Mouse (Mus musculus): ENCODE results near the gene Zbtb7b. TPM values are rescaled to one million over a fixed set of nuclear protein-coding genes. Genes with fewer than 3 reads are reported as not detected.

Gene Zbtb7b
- polyA plus RNA-seq, 1 experiment, result 2.8 TPM

DNA sequence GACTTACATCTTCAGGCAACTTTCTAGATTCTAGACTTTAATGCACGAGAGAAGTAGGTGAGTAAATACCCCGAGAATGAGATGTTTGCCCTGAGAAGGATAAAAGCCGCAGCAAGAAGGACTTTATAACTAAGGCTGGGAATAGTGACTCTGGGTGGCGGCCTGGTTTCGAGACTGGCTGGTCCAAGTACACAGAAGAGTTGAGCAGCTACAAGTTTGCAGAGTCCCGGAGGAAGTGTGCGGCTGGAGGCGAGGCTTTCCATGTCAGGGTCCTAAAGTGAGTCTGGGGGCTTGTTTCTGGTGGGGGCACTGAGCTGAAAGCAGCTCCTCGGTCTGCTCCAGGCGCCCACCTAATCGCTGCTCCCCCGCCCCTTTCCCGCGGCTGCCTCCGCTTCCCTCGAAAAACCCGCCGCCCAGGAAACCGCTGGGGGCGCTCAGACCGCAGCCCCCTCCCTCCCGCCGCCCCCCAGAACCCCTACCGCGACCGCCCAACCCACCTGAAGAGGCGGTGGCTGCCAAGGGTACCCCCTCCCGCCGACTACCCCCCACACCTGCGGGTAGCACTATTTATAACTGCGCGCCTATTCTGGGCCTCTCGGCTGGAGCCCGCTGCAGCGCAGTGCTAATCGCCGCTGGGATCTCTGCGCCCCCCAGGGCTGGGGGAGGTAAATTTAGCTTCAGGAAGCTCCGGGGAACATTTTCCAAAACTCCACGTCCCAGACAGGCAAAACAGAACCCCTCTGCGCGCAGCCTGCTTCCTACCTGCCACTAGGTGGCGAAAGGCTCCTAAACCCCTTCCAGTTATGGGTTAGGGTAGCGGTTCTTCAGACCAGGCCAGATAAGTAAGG lies 1.5 kb upstream of the Zbtb7b start:
- TF ChIP-seq POLR2A (IDR thresholded peaks at IDR 0.05; ENCODE audit: borderline replicate concordance, extremely low read depth, insufficient read depth, insufficient read length, poor library complexity, severe bottlenecking) (no peak), CTCF (IDR thresholded peaks at IDR 0.05; ENCODE audit: borderline replicate concordance, extremely low read depth, insufficient read depth, insufficient read length) (peak; percentile 93)
- peak; percentile 83 for DNase-seq (ENCODE audit: low read depth)

DNA sequence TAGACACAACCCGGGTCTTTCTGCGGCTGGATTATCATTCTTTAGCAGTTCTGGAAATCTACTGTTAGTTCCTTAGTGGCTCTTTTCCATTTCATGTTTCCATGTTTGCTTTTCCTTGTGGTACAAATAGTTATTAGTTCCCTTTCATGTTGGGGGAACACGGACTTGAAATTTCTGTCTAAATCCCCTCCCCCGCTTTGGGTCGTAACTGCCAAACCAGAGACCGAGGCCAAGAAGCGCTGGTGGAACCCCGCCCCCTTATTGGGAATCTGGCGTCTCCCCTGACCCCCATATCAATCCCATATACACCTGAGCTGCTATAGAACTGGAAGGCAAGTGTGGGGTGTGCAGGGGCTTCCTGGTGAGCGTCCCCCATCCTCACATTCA lies 836 bp upstream of the Zbtb7b start:
- DNase-seq (ENCODE audit: low read depth), result no peak
- TF ChIP-seq POLR2A (IDR thresholded peaks at IDR 0.05; ENCODE audit: borderline replicate concordance, extremely low read depth, insufficient read depth, insufficient read length, poor library complexity, severe bottlenecking) (no peak), CTCF (IDR thresholded peaks at IDR 0.05; ENCODE audit: borderline replicate concordance, extremely low read depth, insufficient read depth, insufficient read length) (no peak)

DNA sequence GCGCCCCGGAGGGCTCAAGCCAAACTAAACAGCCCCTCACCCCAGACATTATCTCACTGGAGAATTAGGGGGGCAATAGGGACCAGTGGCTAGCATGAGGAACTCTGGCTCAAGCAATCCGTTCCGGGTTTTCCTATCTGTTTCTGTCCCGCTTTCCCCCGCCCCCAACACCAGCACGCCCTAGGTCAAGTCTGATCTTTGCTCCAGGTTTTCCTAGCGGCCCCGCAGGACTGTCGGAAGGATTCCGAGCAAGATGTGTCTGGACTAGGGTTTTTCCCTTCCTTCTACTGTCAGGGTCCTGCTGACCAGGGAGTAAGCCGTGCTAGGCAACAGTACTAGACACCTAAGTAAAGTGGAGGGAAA lies 299 bp upstream of the Zbtb7b start:
- DNase-seq (ENCODE audit: low read depth), result peak; percentile 92
- TF ChIP-seq POLR2A (IDR thresholded peaks at IDR 0.05; ENCODE audit: borderline replicate concordance, extremely low read depth, insufficient read depth, insufficient read length, poor library complexity, severe bottlenecking) (no peak), CTCF (IDR thresholded peaks at IDR 0.05; ENCODE audit: borderline replicate concordance, extremely low read depth, insufficient read depth, insufficient read length) (no peak)

GRCm38 (mm10) chr3:89393605-89394004 lies 971 bp downstream of the Zbtb7b start:
- TF ChIP-seq CTCF (IDR thresholded peaks at IDR 0.05; ENCODE audit: borderline replicate concordance, extremely low read depth, insufficient read depth, insufficient read length) (no peak), POLR2A (IDR thresholded peaks at IDR 0.05; ENCODE audit: borderline replicate concordance, extremely low read depth, insufficient read depth, insufficient read length, poor library complexity, severe bottlenecking) (peak; percentile 43; the same call in 1 of the 2 replicates)
- peak; percentile 98 for DNase-seq (ENCODE audit: low read depth)

- peak; percentile 11 for DNase-seq (ENCODE audit: low read depth)
- TF ChIP-seq CTCF (IDR thresholded peaks at IDR 0.05; ENCODE audit: borderline replicate concordance, extremely low read depth, insufficient read depth, insufficient read length), result no peak
- TF ChIP-seq POLR2A (IDR thresholded peaks at IDR 0.05; ENCODE audit: borderline replicate concordance, extremely low read depth, insufficient read depth, insufficient read length, poor library complexity, severe bottlenecking), result no peak
Observed at GRCm38 (mm10) chr3:89392871-89393311, 1.7 kb downstream of the Zbtb7b start.

DNA sequence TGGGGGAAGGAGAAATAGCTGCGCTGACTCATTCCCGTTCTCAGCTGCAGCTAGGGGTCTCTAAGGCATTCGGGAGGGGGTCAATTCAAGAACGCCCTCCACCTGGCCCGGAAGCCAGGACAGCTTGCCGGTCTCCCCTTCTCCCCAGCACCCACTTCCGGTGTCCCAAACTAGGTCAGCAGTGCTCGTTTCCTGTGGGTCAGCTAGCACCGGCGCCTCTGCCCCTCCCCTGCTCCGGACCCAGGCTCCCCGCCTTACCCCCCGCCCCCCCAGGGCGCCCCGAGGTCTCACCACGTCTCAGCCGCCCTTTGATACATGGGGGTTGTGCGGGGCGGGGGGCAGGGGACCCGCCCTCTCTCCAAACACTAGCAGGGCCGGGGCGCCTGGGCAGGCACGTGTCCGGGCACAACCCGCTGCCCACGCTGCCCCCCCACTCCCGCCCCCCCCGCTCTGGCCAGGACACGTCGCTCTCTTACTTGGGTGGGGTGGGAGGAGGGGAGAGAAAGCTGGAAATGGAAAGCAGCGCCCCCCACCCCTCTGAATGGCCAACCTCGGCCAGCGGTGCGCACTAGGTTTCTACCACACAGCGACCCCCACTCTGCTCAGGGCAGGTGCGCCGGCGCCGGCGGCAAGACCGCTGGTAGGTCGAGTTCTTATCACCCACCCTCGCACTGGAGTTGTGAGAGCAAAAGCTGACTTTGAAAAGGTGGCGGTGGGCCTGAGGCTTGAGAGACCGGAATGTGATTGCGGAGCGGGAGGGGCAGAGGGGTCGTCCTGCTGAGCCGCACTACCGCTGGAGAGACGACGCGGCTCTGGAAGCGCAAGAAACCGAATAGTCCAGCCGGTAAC lies 2.7 kb downstream of the Zbtb7b start:
- TF ChIP-seq POLR2A (IDR thresholded peaks at IDR 0.05; ENCODE audit: borderline replicate concordance, extremely low read depth, insufficient read depth, insufficient read length, poor library complexity, severe bottlenecking), result no peak
- no peak for TF ChIP-seq CTCF (IDR thresholded peaks at IDR 0.05; ENCODE audit: borderline replicate concordance, extremely low read depth, insufficient read depth, insufficient read length)
- DNase-seq (ENCODE audit: low read depth), result peak; percentile 40

DNA sequence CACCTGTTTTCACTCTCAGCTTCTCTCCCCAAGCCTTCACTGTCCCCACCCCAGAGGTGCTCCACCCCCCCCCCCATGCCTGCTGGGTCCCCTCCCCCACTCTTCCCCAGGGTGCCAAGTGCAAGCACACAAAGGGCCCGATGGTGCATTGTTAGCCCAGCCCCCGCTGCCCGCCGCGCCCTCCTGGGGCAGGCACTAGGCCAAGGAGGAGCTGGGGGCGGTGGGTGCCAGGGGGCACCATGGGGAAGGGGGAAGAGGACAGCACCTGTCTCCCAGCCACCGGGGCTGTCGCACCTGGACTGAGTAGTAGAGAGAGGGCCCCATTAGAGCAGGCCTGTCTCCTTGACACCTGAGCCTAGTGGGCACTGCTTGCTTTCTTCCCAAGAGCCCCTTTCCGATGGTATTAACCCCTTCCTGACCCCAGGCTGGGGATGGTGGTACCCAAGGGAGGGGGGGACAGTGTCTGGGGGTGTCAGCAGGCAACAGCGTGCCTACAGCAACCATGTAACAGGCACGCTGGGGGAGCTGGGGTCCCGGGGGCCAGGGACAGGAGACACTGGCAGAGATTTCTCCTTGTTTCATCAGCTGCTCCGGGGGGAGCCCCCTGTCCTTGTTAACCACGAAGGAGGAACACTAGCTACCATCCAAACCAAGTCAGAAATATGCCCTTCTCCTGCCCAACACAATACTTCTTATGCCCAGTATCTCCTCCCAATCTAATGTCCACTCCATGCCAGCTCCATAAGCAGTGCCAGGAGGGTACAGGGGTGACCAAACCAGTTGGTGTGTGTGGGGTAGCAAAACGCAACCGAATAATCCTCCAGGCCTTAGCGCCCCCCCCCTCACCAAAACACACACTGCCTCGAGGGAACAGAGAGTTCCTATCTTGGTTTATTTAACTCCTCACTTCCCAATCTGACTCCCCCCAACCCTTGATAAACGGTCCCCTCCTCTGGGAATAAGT lies 3.6 kb downstream of the Zbtb7b start:
- no peak for DNase-seq (ENCODE audit: low read depth)
- TF ChIP-seq CTCF (IDR thresholded peaks at IDR 0.05; ENCODE audit: borderline replicate concordance, extremely low read depth, insufficient read depth, insufficient read length) (no peak), POLR2A (IDR thresholded peaks at IDR 0.05; ENCODE audit: borderline replicate concordance, extremely low read depth, insufficient read depth, insufficient read length, poor library complexity, severe bottlenecking) (no peak)

GRCm38 (mm10) chr3:89390111-89390515 lies 4.5 kb downstream of the Zbtb7b start:
- TF ChIP-seq CTCF (IDR thresholded peaks at IDR 0.05; ENCODE audit: borderline replicate concordance, extremely low read depth, insufficient read depth, insufficient read length), result no peak
- DNase-seq (ENCODE audit: low read depth), result peak; percentile 16

DNA sequence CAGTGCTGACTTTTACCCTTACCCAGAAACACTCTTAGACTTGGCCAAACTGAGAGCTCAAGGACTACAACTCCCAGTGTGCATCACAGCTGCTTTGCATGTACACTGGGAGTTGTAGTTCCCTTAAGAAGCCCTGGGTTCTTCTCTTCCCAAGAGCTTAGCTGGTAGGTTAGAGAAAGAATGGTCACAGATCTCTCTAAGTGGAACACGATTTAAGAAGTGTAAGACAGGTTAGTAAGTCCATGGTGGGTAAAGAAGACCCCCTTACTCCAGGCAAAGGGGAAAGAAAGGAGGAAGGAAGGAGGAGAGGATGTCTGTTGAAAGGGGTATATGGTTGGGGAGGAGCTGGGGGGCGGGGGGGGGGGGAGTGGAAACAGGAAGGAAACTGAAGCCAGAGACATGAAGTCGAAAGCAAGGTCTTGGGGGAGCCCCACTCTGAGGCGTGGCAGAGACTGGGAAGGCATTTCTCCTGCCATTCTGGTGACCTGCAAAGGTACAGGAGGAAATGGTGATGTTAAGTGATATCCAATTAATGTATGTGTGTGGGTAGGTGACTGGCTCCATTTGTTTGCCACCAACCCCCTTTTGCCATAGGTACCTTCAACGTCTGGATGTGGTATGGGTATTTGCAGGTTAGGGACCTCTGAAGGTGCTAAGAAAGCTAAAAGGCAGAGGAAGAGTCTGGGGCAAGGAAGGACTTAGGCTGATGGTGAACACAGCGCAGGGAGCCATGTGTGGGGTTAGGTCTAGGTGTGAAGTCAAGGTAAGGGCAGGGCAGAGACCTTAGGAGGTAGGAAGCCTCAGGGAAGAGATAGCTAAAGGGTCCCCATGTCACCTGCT lies 5.5 kb downstream of the Zbtb7b start:
- DNase-seq (ENCODE audit: low read depth), result peak; percentile 82
- no peak for TF ChIP-seq POLR2A (IDR thresholded peaks at IDR 0.05; ENCODE audit: borderline replicate concordance, extremely low read depth, insufficient read depth, insufficient read length, poor library complexity, severe bottlenecking)
- no peak for TF ChIP-seq CTCF (IDR thresholded peaks at IDR 0.05; ENCODE audit: borderline replicate concordance, extremely low read depth, insufficient read depth, insufficient read length)

All from brain, embryonic 14.5 days (tissue).